Mouse (Mus musculus) brown adipose tissue, adult 24 weeks (tissue): ENCODE results near the gene Plcz1. TPM values are rescaled to one million over a fixed set of nuclear protein-coding genes. Genes with fewer than 3 reads are reported as not detected.

Experiments used
- H3K27ac ChIP-seq: fragments of 200-500 bp; replicated peaks from 2 replicates; pipeline ENCODE4 v1.5.1; 2012; ENCODE audit warnings: low read depth, mild to moderate bottlenecking, low read length
- H3K4me1 ChIP-seq: fragments of 200-500 bp; 2 replicates; pipeline ENCODE4 v1.6.1; 2012; ENCODE audit warnings: low read length, mixed read lengths; ENCODE audit not compliant: control insufficient read depth, insufficient read depth, insufficient read length
- H3K4me3 ChIP-seq: fragments of 200-500 bp; 2 replicates; pipeline ENCODE4 v1.5.1; 2012; ENCODE audit warnings: low read depth, mild to moderate bottlenecking, low read length, moderate library complexity; ENCODE audit not compliant: insufficient read depth
- polyA plus RNA-seq: library from polyadenylated mRNA; stranded (reverse); fragments of >200 nt; gene quantifications from 2 replicates; pipeline ENCODE4 v1.2.4, GENCODE M21; 2012; ENCODE audit not compliant: missing spikeins, insufficient read depth, insufficient read length

Plcz1 gene
- not detected in 2 replicates for polyA plus RNA-seq

GRCm38 (mm10) chr6:140041357-140041756 lies at the start of gene Plcz1:
Gene Plcz1 (minus strand): TSS chr6:140041457.
- no peak within 1 kb of the TSS for H3K4me3 ChIP-seq
- H3K4me1 ChIP-seq = no peaks in the 10 kb centered on the region
- no peak within 1 kb of the TSS for H3K27ac ChIP-seq

DNA sequence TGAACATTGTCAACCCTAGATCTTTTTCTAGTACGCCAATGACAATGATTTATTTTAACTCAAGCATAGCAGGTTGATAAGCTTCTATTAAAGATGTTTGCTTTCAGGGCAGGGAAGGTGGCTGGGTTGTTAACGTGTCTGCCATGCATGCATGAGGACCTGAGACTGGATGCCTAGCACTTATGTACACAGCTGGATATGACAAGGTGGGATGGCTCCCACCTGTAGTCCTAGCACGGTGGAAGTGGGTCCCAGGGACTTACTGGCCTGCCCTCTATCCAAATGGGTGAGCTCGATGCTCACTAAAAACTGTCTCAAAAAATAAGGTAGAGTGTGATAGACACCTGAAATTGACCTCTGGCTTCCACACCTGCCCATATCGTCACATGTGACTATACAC lies 48.6 kb upstream of the Plcz1 start:
- no peaks in the 10 kb centered on the region for H3K4me1 ChIP-seq
- H3K4me3 ChIP-seq = no peak overlapping the region
- no peak overlapping the region for H3K27ac ChIP-seq

DNA sequence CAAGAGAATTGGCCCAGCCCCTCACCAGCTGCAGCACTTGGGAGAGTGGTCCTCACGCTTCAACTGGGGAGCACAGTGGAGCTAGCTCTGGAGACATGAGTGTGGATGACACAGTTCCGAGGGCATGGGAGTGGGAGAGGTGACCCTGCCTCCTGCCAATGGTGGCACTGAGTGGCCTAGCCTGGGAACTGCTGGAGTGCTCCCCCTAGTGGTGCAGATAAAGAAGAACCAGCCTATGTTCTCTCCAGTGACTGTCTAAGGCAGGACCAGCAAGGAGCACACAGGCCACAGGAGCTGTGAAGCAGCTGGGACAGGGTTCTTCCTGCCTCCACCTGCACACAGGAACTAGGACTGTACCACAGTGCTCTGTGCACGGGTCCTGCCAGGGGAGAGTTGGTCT lies 40.5 kb upstream of the Plcz1 start:
- no peaks in the 10 kb centered on the region for H3K4me1 ChIP-seq
- H3K4me3 ChIP-seq = no peak overlapping the region
- no peak overlapping the region for H3K27ac ChIP-seq

DNA sequence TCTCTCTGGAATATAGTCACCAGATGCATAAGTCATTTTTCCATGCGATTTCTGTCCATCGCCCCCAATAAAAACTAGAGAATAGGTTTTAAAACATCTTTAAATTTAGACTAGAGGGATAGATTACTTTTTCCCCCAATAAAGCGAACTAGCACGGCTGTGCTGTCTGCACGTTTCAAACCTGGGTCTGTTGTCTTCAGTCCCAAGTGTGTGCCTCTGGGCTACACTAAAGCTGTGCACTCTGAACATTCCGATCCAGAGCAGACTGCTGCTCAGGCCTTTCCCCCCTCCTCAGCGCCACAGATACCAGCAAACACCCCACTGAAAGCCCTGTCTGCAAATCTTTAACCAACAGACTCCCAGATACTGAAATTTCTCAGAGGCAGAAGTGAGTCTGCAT lies 39.7 kb upstream of the Plcz1 start:
- Histone ChIP-seq H3K4me3 (no peak overlapping the region), H3K4me1 (no peaks in the 10 kb centered on the region), H3K27ac (no peak overlapping the region)

DNA sequence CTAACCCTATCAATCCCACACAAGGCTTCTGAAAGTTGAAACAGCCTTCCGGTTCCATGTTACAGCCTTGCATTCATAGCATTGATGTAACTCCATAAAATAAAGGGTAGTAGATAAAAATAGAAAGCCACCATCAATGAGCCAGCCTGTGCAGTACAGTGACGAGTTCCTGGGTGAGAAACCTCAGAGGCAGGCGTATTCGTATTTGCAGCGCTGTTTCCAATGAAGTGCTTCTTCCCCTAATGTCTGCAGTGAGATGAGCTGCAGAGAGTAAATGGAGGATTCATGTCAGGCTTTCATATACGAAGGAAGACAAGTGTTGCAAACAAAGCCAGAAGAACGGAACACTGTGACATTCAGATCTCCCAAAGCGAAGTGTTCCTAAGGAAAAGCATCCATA lies 27.9 kb upstream of the Plcz1 start:
- Histone ChIP-seq H3K4me1 (no peaks in the 10 kb centered on the region), H3K27ac (no peak overlapping the region), H3K4me3 (no peak overlapping the region)

- H3K4me1 ChIP-seq = no peaks in the 10 kb centered on the region
- H3K4me3 ChIP-seq = no peak overlapping the region
- H3K27ac ChIP-seq = no peak overlapping the region
Observed at GRCm38 (mm10) chr6:140054271-140054928, 13.1 kb upstream of the Plcz1 start.

GRCm38 (mm10) chr6:140051476-140051875 lies 10.2 kb upstream of the Plcz1 start:
- Histone ChIP-seq H3K4me3 (no peak overlapping the region), H3K27ac (no peak overlapping the region)

GRCm38 (mm10) chr6:140040952-140041351 lies 305 bp downstream of the Plcz1 start, which contains the start of gene Capza3:
Gene Capza3 (plus strand): TSS chr6:140041252.
- no peak within 1 kb of the TSS for H3K4me3 ChIP-seq
- H3K4me1 ChIP-seq = no peaks in the 10 kb centered on the region
- H3K27ac ChIP-seq = no peak within 1 kb of the TSS

More at GRCm38 (mm10) chr6:140051476-140051875, 10.2 kb upstream of the Plcz1 start:
- no peaks in the 10 kb centered on the region for H3K4me1 ChIP-seq

DNA sequence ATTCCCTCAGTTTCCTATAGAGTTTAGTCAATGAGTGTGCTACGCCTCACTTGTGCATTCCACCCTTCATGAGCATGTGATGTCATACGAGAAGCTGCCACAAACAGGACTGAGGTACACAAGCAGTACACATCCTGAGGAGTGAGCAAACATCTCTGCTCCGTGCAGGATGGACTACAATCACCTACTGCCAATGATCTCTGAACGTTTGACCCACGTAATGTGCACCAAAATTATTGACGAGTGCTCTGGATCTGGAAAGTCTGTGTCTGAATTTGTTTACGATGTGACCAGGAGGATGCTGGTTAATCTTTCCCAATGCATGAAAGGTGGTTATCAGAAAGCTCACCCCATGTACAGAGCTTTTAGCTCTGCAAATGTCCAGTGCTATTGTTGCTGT lies 16.9 kb downstream of the Plcz1 start:
- Histone ChIP-seq H3K4me3 (no peak overlapping the region), H3K4me1 (no peaks in the 10 kb centered on the region), H3K27ac (no peak overlapping the region)

DNA sequence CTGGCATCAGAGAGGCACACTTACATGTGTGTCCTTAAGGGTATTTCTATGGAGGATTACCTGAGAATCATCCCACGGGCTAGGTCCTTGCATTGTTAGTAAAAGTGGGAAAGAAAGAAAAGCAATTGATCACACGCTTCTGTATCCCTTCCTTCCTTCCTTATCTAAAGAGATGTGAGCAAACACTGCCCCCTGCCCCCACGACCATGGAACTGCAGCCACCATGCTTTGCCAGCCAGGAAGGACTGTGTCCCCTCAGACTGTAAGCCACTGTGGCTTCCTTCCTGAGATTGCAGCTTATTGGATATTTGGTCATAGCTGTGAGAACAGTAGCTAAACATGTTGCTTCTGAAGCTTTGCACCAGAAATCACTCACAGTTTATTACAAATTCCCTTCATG lies 36.1 kb downstream of the Plcz1 start:
- Histone ChIP-seq H3K4me1 (no peaks in the 10 kb centered on the region), H3K4me3 (no peak overlapping the region), H3K27ac (no peak overlapping the region)

- Histone ChIP-seq H3K27ac (no peak overlapping the region), H3K4me1 (no peaks in the 10 kb centered on the region), H3K4me3 (no peak overlapping the region)
Observed at GRCm38 (mm10) chr6:139989597-139989996, 51.7 kb downstream of the Plcz1 start.

GRCm38 (mm10) chr6:139989075-139989474 lies 52.2 kb downstream of the Plcz1 start:
- no peak overlapping the region for H3K27ac ChIP-seq
- no peaks in the 10 kb centered on the region for H3K4me1 ChIP-seq
- no peak overlapping the region for H3K4me3 ChIP-seq

GRCm38 (mm10) chr6:139986564-139986963 lies 54.7 kb downstream of the Plcz1 start:
- H3K4me3 ChIP-seq = no peak overlapping the region
- no peaks in the 10 kb centered on the region for H3K4me1 ChIP-seq
- no peak overlapping the region for H3K27ac ChIP-seq

DNA sequence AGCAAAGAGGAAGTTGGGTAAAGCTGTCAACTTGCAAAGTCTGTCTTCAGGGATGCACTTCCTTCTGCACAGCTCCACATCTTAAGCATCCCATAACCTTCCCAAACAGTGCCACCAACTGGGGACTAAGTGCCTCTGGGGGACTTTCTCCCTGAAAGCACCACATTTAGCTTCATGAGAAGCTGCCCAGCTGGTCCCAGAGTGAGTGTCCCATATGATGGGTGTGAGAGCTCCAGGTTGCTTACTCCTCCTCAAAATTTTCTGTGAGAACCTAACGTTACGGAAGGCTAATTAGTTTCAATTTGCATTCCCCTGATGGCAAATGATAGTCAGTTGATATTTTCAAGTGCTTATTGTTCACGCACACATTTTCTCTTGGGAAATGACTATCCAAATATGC lies 57.2 kb downstream of the Plcz1 start:
- Histone ChIP-seq H3K4me3 (no peak overlapping the region), H3K4me1 (no peaks in the 10 kb centered on the region), H3K27ac (no peak overlapping the region)

DNA sequence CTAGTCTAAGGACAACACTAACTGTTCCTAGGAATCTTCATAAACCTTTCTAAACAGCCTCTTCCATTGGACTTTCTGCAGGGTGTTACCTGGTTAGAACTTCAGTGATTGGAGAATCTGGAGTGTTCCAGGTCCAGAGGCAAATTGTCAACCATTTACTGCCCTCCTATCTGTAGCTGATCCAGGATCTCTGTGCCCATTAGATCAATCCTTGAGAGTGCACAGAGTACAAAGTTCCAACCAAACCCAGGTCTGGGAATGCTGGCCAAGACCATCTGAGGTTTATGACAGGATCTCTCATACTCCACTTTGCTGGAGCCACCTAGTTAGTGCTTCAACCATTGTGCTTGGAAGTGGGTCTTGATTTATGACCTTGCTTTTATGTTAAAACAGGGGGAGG lies 60.2 kb downstream of the Plcz1 start:
- Histone ChIP-seq H3K27ac (no peak overlapping the region), H3K4me1 (no peaks in the 10 kb centered on the region), H3K4me3 (no peak overlapping the region)

GRCm38 (mm10) chr6:139978114-139978513 lies 63.1 kb downstream of the Plcz1 start:
- Histone ChIP-seq H3K4me1 (no peaks in the 10 kb centered on the region), H3K27ac (no peak overlapping the region), H3K4me3 (no peak overlapping the region)
